Mouse (Mus musculus): ENCODE measurements at regions not wholly inside any gene's neighbourhood (a gene's known extent, or its start where the extent isn't known, plus 50 kb on each side); places are given as distances from the start of the nearest gene placed in this dataset.

GRCm38 (mm10) chr3:143947079-143947937 lies 257.7 kb downstream of the Lmo4 start:
- no peak for DNase-seq (ENCODE audit: low read depth)

DNA sequence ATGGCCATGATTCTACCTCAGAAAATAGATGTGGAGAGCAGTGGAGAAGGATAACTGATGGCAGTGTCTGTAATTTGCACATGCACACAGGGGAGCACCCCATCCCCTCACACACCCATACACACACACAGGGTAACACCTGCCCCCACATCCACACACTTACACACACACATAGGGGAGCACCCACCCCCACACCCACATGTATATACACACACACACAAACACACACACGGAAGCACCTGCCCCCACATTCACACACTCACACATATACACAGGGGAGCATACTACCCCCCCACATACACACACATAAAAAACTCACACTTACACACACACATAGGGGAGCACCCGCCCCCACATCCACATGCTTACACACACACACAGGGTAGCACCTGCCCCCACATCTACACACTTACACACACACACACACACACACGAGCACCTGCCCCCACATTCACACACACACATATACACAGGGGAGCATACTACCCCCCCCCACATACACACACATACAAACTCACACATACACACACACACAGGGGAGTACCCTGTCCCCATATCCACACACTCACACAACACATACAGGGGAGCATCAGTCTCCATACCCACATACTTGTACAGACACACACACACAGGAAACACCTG lies 265.8 kb downstream of the Lmo4 start:
- DNase-seq (ENCODE audit: low read depth): no peak

- no peak for DNase-seq (ENCODE audit: low read depth)
These were observed 279.7 kb downstream of the Lmo4 start for GRCm38 (mm10) chr3:143925322-143925721.

DNA sequence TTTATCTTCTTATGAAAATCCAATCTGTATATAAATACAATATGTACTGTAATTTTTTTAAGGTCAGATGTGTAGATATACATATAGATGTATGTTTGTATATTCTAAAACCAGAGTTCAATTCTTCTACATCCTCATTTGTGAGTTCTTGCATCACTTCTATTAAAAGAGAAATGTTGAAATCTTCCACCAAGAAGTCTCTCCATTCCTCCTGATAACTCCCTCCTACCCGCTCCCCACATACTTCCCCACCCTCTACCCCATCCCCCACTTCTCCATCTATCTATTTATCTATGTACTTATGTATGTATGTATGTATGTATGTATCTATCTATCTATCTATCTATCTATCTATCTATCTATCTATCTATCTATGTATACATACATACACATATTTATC lies 285.3 kb downstream of the Lmo4 start:
- no peak for DNase-seq (ENCODE audit: low read depth)

DNA sequence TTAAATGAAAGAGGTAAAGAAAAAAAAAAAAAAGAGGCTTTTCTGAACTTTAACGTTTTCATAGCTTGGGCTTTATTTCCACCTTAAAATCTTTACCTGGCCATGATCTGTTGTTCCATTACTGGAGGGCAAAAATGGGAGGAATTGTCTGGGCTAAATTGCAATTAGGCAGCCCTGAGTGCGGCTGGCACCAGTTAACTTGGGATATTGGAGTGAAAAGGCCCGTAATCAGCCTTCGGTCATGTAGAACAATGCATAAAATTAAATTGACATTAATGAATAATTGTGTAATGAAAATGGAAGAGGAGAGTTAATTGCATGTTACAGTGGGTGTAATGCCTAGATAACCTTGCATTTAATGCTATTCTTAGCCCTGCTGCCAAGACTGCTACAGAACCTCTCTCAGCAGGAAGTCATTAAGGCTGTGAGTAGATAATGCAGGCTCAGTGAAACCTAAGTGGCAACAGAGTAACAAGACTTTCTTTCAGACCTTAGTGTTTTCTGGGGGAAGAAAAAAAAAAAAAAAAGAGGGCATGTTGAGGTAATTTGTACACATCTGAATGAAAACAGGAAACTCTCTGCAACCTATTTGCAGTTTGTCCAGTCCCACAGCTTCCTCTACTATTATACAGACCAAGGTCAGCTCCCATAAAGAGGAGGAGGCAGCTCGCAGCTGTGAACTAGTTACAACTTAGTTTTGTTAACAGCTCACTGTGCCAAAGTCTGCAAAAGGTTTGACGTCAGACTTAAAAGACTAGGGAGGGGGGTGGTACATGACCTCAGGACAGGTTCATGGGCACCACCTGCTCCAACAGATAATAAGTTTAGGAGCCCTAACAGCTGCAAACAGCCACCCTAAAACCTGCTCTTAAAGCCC lies 290.4 kb downstream of the Lmo4 start:
- DNase-seq (ENCODE audit: low read depth): no peak

- no peak for DNase-seq (ENCODE audit: low read depth)
These were observed 291.9 kb downstream of the Lmo4 start for GRCm38 (mm10) chr3:143913044-143913574.

- peak; percentile 57 for DNase-seq (ENCODE audit: low read depth)
These were observed 292.6 kb downstream of the Lmo4 start for GRCm38 (mm10) chr3:143912433-143912832.

DNA sequence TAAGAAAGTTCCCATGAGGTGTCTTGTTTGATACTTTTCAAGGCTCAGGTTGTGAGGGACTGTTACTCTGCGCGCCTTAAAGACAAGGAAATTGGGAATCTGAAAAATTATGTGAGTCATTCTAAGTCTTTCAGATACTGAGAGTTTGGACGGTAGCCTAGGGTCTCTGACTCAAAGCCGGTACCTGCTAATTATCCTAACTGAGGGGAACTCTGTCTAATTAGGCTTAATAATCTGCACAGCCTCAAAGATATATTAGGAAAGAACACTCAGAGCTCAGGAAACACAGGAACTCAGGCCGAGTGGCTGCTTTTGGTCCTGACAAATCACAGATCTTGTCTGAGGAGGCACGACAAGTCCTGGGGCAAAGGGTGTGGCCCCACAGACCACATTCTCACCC lies 295.7 kb downstream of the Lmo4 start:
- no peak for DNase-seq (ENCODE audit: low read depth)

- no peak for DNase-seq (ENCODE audit: low read depth)
These were observed 301.6 kb downstream of the Lmo4 start for GRCm38 (mm10) chr3:143903421-143903820.

GRCm38 (mm10) chr3:143880813-143881212 lies 324.2 kb downstream of the Lmo4 start:
- DNase-seq (ENCODE audit: low read depth): no peak

DNA sequence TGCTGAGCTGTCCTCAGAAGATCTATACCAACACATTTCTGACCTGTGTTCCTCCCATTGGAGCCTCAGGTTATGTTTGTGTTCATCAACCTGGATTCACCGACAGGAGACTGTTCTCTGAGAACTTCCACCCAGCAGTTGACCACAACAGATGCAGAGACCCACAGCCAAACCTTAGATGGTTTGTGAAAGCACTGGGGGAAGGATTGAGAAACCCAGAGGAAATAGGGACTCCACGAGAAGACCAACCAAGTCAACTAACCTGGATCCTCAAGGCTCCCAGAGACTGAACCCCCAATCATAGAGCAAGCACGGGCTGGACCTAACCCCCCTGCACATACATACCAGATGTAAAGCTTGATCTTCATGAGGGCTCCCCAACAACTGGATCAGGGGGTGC lies 331.1 kb downstream of the Lmo4 start:
- DNase-seq (ENCODE audit: low read depth): no peak

DNA sequence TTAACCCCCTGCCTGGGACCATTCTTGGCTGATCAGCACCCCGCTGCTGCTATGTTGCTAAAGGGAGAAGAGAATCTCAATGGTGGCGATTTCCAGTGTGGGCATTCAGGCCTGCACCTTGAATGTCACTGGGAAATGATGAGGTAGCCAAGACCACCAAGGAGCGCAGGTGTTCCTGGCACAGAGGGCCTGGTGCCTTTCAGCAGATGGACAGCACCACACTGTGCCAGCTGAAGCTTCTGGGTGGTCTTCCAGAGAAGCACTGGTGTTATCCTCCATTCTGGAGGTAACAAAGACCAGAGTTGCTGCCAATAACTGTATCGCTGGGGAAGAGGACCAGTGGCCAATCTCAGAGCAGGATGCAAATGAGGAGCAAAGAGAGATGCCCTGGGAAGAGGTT lies 338.5 kb downstream of the Lmo4 start:
- DNase-seq (ENCODE audit: low read depth): no peak

GRCm38 (mm10) chr3:143865626-143866025 lies 339.4 kb downstream of the Lmo4 start:
- no peak for DNase-seq (ENCODE audit: low read depth)

- no peak for DNase-seq (ENCODE audit: low read depth)
These were observed 340.5 kb downstream of the Lmo4 start for GRCm38 (mm10) chr3:143864490-143864889.

- no peak for DNase-seq (ENCODE audit: low read depth)
These were observed 342.5 kb downstream of the Lmo4 start for GRCm38 (mm10) chr3:143862531-143862930.

DNA sequence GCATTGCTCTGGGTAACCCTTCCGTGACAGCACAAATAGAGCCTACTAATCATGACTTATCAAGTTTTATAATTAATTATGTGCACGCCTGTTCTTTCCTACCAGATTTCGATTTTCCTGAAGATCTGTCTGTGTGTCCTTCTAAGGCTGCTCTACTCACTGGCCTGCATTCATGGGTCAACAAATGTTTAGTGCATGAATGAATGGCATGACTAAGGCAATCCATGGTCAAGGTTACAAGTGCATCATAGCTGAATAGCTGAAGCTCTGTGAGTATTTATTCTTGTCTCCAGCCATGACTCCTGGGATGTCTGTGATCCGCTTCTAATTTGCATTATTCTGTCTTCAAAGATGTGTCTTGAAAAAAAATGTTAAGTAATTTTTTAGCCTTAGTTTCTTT lies 343.2 kb downstream of the Lmo4 start:
- DNase-seq (ENCODE audit: low read depth): no peak

DNA sequence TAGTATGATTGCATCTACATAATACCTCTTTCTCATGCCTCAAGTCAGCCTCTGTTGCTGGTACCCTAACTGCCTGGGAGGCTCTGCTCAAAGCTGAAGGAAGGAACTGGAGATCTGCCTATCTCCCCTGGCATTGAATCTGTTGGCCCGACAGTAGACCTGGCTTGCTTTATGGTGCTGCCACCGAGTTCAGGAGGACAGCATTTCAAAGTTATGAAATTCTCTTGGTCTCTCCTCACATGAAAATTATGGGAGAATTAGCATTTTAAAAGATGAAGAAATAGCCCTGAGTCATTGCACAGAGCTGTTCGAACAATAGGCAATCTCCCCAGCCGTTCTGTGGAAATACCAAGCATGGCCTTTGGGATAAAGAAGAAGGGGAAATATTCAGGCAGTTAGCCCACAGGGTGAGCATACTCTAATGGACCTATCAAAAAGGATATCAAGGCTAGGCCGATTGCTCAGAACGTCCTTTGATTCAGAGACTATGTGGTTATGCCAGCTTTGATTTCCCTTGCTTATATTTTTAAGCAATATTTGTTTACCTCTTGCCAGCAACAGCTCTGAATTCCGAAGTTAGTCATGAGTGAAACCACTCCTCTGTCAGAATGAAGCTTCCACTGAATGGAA lies 369.3 kb downstream of the Lmo4 start:
- peak; percentile 5 for DNase-seq (ENCODE audit: low read depth)

GRCm38 (mm10) chr3:143834725-143835124 lies 370.3 kb downstream of the Lmo4 start:
- DNase-seq (ENCODE audit: low read depth): no peak

DNA sequence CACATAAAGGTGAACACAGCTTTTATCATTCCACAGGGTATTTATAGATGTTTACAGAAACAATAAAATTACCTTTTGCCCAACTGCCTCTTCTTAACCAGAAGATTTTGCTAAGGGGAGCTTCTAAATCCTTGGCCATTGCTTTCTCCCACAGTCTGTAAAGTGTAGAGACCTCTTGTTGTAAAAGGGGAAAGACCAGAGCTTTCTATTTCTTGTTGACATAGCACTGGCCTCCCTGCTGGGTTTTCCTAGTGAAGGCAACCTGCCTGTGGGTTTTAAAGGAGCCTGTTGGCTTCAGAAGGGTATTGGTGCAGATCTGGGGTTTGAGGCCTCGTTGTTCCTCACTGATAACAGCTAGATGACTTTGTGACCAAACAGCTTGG lies 381.6 kb downstream of the Lmo4 start:
- no peak for DNase-seq (ENCODE audit: low read depth)

GRCm38 (mm10) chr3:143822564-143823394 lies 382.2 kb downstream of the Lmo4 start:
- DNase-seq (ENCODE audit: low read depth): no peak

- DNase-seq (ENCODE audit: low read depth): no peak
These were observed 397.5 kb downstream of the Lmo4 start for GRCm38 (mm10) chr3:143807544-143807943.
